Mouse (Mus musculus): Measurements from ENCODE around the gene Wwc2. TPM values are rescaled to one million over a fixed set of nuclear protein-coding genes. Genes with fewer than 3 reads are reported as not detected.

Gene Wwc2
- total RNA-seq, 2 experiments from 2014 or later, result 24.4 to 24.8 TPM

DNA sequence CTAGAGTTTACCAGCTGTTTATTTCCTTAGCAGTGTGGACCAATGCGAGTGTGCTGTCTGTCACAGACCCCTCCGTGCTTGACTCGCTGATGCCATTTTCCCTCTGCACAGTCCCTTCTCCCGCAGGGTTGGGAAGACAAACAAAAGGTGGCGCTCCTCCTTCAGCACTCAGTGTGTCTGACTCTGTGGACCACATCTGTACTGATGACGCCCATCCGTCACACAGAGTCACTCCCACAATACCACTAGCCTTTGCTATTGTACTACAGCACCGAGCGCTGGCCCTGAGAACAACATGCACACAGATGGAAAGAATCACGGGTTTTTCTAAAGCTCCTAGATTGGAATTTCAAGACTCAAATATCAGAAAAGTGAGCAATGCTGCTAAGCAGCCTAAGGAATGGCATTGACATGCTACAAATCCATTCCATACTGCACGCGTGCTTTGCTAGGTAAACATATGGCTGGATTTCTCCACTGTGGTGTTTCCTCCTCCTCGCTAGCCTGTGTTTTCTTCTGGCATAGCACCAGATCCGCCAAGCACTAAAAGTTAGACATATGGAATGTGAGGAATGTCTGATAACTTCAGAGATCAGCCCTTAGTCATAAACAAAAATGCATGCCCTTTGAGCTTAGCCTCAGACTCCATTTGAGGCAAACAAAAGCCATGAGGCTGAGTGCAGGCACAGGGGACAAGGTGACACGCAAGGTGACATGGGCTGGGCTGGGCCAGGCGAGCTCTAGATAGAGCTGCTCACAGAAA, 58.5 kb downstream of the Wwc2 start:
- no peak overlapping the region for H3K27ac ChIP-seq
- H3K4me3 ChIP-seq, result no peak overlapping the region
- no peak for DNase-seq (ENCODE audit: extremely low spot score in 1 of 2, low spot score in 2 of 2)
- TF ChIP-seq CTCF (IDR thresholded peaks at IDR 0.05), result peak; percentile 1
- intact Hi-C loops (cut with DNase I), result no loop called here

DNA sequence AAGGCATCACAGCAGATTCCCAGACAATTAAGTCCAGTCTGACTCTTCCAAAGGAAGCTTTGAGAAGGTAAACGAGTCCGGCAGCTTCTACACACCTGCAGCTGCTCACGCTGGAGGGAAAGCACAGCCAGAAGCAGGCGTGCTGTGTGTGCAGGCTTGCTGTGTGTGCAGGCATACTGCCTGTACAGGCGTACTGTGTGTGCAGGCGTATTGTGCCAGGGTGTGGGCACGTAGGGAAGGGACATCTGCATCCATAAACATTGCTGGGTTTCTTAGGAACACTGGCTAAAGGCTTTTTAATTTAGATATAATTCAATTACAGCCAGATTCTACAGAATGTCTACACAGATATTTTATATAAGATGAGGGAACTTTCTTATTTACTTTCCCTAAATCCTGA, 59.4 kb downstream of the Wwc2 start:
- intact Hi-C loops (cut with DNase I), result no loop called here
- no peak overlapping the region for H3K27ac ChIP-seq
- no peak for TF ChIP-seq CTCF (IDR thresholded peaks at IDR 0.05)
- H3K4me3 ChIP-seq, result no peak overlapping the region
- no peak for DNase-seq (ENCODE audit: extremely low spot score in 1 of 2, low spot score in 2 of 2)

DNA sequence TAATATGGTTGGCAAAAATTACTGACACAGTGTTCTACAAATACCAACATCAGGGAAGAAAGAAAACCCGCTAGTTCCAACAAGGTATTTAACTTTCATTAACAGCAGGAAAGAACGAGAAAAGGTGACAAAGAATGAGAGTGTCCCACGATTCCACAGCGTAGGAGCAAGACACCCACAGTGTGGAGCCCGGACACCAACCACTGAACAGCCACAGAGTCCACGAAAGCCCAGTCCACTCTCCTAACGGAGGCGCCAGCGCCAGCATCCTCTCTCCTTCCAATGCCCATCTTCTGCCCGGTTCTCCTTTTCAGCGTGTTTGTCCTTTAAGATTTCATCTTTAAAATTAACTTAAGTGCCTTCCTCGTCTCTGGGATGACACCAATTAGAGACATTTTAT, 61.1 kb downstream of the Wwc2 start:
- H3K27ac ChIP-seq, result no peak overlapping the region
- intact Hi-C loops (cut with DNase I), result no loop called here
- no peak overlapping the region for H3K4me3 ChIP-seq
- TF ChIP-seq CTCF (IDR thresholded peaks at IDR 0.05), result no peak
- no peak for DNase-seq (ENCODE audit: extremely low spot score in 1 of 2, low spot score in 2 of 2)

DNA sequence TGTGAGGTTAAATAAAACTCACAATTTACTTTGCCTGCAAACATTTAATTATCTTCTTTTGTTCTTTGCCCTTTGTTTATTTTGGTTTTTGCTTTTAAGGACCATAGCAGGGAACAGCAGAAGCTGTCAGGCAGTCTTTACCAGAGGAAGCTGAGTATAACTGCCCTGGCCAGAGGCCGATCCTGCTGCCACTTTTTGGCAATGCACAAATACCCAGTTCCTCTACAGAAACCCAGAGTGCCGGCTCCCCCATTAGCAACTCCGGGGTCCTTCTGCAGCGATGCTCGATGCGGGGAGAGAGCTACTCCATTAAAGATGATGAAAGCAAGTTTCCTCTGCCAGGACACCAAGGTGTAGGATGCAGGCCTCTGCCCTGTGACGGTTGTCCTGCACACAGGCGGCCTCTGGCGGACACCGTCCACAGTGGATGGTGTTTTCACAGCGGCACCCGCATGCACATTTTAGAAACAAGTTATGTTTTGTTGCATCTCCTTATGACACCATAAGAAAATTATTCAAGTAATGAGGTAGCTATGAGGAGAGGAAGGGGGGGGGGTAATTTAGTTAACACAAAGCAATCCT, 62.0 kb downstream of the Wwc2 start:
- no peak overlapping the region for H3K27ac ChIP-seq
- intact Hi-C loops (cut with DNase I), result no loop called here

DNA sequence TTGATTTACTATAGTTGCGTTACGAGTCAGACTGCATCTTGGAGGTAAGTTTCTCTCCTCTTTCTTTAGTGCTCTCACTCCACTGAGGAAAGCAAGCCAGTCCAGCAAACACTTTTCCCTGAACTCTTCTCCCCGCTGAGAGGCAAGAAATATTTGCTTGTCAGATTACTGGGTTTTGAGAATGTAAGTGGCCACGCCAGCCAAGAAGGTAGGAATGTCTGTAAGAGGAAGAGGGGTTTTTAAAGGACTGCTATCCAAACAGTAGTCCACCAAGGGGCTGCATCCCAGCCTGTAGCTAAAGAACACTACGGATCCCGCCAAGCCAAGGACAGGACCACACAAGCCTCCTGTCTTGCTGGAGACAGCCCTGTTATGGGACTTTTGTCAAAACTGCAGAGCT, 65.8 kb downstream of the Wwc2 start:
- H3K4me3 ChIP-seq, result no peak overlapping the region
- no peak overlapping the region for H3K27ac ChIP-seq
- TF ChIP-seq CTCF (IDR thresholded peaks at IDR 0.05), result no peak
- intact Hi-C loops (cut with DNase I), result no loop called here
- no peak for DNase-seq (ENCODE audit: extremely low spot score in 1 of 2, low spot score in 2 of 2)

More for the DNA sequence above, 62.0 kb downstream of the Wwc2 start:
- no peak for DNase-seq (ENCODE audit: extremely low spot score in 1 of 2, low spot score in 2 of 2)
- TF ChIP-seq CTCF (IDR thresholded peaks at IDR 0.05), result peak; percentile 17
- H3K4me3 ChIP-seq, result no peak overlapping the region

DNA sequence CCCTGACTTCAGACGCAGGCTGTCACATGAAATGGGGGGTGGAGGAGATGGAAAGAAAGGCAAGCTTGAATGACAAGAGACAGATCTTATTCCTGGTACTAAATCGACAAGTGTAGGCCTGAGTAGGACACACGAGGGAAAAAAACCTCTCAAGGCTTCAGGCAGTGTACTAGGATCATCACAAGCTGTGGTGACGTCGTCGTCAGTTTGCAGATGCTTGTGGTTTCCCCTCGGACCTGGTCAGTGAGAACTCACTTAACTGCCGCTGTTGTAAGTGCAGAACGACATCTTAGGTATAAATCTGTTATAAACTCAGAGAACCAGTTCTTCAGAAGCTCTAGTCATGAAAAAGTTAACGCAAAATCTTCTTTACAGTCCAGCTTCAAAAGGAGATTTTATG, 67.9 kb downstream of the Wwc2 start:
- no peak for DNase-seq (ENCODE audit: extremely low spot score in 1 of 2, low spot score in 2 of 2)
- H3K27ac ChIP-seq, result no peak overlapping the region
- intact Hi-C loops (cut with DNase I), result no loop called here
- no peak for TF ChIP-seq CTCF (IDR thresholded peaks at IDR 0.05)
- H3K4me3 ChIP-seq, result no peak overlapping the region

DNA sequence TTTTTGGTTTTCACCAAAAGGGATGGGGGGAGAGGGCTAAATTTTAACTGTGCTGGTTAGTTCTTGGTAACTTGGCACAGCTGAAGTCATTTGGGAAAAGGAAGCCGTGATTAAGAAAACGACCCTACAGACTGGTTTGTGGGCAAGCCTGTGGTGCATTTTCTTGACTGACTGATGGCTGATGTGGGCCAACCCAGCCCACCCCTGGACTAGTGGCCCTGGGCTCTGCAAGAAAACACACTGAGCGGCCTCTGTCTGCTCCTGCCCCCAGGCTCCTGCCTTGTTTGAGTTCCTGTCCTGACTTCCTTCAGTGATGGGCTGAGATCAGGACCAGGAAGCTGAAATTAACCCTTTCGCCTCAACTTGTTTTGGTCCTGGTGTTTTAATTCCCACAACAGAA, 68.7 kb downstream of the Wwc2 start:
- DNase-seq (ENCODE audit: extremely low spot score in 1 of 2, low spot score in 2 of 2), result no peak
- intact Hi-C loops (cut with DNase I), result no loop called here
- no peak overlapping the region for H3K4me3 ChIP-seq

DNA sequence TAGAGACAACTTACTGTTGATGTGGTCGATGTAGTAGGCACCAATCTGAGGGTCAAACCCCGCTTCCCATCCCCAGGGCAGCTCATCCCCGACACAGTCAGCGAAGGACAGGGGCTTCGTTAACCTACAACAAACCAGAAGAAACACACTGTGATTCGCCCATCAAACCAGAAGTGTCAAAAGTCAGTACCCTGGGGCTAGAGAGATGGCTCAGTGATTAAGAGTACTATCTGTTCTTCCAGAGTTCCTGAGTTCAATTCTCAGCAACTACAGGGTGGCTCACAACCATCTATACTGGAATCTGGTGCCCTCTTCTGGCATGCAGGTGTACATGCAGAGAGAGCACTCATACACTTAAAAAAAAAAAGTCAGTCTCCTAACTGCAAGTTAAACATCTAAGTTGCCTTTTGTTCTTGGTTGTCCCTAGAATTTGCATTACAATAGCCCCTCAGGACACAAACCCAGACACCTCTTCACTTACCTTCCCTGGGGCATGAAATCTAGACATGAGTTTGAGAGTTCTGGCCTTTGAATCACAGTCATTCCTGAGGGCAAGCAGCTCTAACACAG, 70.1 kb downstream of the Wwc2 start:
- DNase-seq (ENCODE audit: extremely low spot score in 1 of 2, low spot score in 2 of 2), result no peak
- Histone ChIP-seq H3K4me3 (no peak overlapping the region), H3K27ac (no peak overlapping the region)
- peak; percentile 7 for TF ChIP-seq CTCF (IDR thresholded peaks at IDR 0.05)
- intact Hi-C loops (cut with DNase I), result no loop called here

More for the DNA sequence above, 68.7 kb downstream of the Wwc2 start:
- H3K27ac ChIP-seq, result no peak overlapping the region
- TF ChIP-seq CTCF (IDR thresholded peaks at IDR 0.05), result no peak

DNA sequence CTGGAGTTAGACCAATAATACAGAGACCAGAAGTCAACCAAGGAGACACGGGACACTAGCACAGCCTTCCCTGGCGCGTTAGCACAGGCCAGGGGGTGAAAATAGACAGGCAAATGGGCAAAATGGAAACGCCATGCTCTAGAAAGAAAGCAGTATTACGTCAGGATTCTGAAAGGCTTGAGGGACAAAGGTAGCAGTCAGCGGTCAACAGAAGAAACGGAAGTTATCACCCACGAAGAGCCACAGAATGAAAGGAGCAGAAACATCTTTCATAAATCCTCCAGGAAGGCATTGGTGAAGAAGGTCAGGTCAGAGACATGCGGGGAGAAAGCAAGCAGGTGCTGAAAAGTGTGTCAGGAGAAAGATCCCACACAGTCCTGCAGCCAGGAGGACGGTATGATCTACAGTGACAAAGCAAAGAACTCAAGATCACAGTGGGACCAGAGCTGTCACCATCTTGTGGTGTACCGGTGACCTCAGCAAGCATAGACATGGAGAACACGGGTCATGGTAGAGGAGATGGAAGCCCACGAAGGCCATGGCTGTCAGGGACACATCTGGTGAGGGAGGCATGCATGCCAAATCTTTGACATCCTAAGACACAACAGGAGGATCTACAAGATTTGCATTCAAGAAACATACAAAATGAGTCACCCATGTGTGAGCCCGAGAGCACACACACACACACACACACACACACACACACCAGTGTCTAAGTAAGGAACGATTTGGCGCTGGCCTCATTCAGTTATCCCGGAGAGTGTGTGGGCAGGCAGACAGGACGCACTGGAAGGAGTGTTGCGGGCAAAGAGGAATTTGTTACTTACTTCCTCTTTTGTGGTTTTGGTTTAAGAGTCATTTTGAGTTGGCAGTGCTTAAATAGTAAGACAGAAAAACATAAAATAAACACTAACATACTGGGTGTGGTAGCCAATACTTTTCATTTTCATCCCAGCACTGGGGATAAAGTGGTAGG, 73.4 kb downstream of the Wwc2 start:
- no peak for TF ChIP-seq CTCF (IDR thresholded peaks at IDR 0.05)
- DNase-seq (ENCODE audit: extremely low spot score in 1 of 2, low spot score in 2 of 2), result no peak
- intact Hi-C loops (cut with DNase I), result no loop called here

DNA sequence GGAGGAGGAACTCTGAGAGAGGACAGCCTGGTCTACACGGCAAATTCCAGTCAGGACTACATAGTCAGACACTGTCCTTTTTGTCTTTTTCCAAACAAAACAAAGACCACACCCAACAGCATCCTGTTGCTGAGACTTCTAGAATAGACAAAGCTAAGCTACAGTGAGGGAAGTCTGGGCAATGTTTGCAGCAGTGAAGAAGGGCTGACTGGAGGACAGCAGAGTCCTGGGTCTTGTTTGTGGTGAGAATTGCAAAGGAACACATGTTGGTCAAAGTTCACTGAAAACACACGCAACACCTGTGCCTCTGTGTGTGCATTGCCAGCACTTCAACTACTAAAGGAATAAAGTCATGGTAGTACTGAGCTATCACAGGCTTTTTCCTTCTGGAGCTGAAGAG, 75.2 kb downstream of the Wwc2 start:
- Histone ChIP-seq H3K27ac (no peak overlapping the region), H3K4me3 (no peak overlapping the region)
- no peak for TF ChIP-seq CTCF (IDR thresholded peaks at IDR 0.05)
- intact Hi-C loops (cut with DNase I), result no loop called here
- no peak for DNase-seq (ENCODE audit: extremely low spot score in 1 of 2, low spot score in 2 of 2)

More for the DNA sequence above, 73.4 kb downstream of the Wwc2 start:
- Histone ChIP-seq H3K4me3 (no peak overlapping the region), H3K27ac (no peak overlapping the region)

DNA sequence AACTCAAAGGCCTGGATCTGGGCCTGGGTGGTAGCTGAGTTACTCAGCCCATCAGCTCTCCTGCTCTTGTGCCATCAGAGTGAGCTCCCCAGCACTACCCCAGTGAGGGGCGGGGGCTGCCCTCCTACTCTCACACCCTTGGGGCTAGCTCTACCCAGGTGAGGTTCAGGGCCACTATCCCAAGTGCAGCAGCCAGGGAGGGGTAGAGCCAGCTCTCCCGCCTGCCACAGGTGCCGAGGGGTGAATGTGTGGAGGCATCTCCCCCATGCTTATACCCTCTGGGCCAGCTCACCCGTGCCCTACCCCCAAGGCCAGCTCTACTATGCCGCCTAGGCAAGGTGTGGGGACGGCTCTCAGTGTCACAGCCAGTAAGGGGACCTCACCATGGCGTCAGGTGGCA, 75.8 kb downstream of the Wwc2 start:
- intact Hi-C loops (cut with DNase I), result no loop called here
- no peak overlapping the region for H3K27ac ChIP-seq
- no peak overlapping the region for H3K4me3 ChIP-seq
- DNase-seq (ENCODE audit: extremely low spot score in 1 of 2, low spot score in 2 of 2), result no peak
- TF ChIP-seq CTCF (IDR thresholded peaks at IDR 0.05), result no peak

DNA sequence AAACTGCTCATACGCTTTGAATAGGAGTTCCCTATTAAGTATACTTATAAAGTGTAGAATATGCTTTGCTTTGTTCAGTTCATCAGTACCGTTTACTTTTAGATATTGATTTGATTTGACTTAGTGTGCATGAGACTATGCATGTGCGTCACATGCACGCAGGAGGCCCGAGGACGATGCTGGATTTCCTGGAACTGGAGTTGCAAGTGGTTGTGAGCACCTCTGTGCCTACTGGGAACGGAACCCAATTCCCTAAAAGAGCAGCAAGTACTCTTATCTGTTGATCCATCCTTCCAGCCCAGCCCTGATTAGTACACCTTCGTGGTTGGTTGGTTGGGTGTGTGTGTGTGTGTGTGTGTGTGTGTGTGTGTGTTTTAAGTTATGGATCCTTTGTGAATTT, 76.6 kb downstream of the Wwc2 start:
- no peak for TF ChIP-seq CTCF (IDR thresholded peaks at IDR 0.05)
- Histone ChIP-seq H3K4me3 (no peak overlapping the region), H3K27ac (no peak overlapping the region)
- no peak for DNase-seq (ENCODE audit: extremely low spot score in 1 of 2, low spot score in 2 of 2)
- intact Hi-C loops (cut with DNase I), result no loop called here

All from left cerebral cortex, adult 2 months (tissue).